Comparison of ENCODE assay signal across 24 mouse cellular contexts in genomic region chr6:33066462-33066861, GRCm38 (mm10). TPM values are rescaled to one million over a fixed set of nuclear protein-coding genes. Genes with fewer than 3 reads are reported as not detected.
DNase-seq lines count a peak whose midpoint lies in the region; ATAC-seq and TF ChIP-seq lines count a peak whose summit lies in the region.
"Had no signal": no experiment of that assay in that cellular context is flagged by ENCODE, and none has a peak within 500 bp of the region (broad histone marks: within the 10 kb centered on the region; RNA-seq: fewer than 3 reads in every experiment).

No protein-coding gene starts in this region.

- TF ChIP-seq EP300 in liver, postnatal 0 days (IDR thresholded peaks at IDR 0.05; ENCODE audit: low read depth) = no peak

- H3K4me2 ChIP-seq in midbrain, postnatal 0 days (ENCODE audit: low read depth, low read length, poor library complexity, severe bottlenecking) = no peak overlapping the region
- H3K4me2 ChIP-seq in midbrain, embryonic 16.5 days (ENCODE audit: low read length) = no peak overlapping the region
- H3K4me2 ChIP-seq in liver, postnatal 0 days (ENCODE audit: low read depth, low read length) = no peak overlapping the region
- H3K4me2 ChIP-seq: forebrain, embryonic 12.5 days; forebrain, embryonic 15.5 days; heart, embryonic 11.5 days; heart, embryonic 15.5 days; hindbrain, embryonic 13.5 days had no signal

- H3K27me3 ChIP-seq in midbrain, postnatal 0 days (ENCODE audit: insufficient read depth, low read length) = no peaks in the 10 kb centered on the region
- H3K27me3 ChIP-seq in midbrain, embryonic 16.5 days (ENCODE audit: control insufficient read depth, insufficient read depth, low read depth, low read length) = no peaks in the 10 kb centered on the region
- no peaks in the 10 kb centered on the region for H3K27me3 ChIP-seq in liver, postnatal 0 days (ENCODE audit: insufficient read depth, low read length)
- H3K27me3 ChIP-seq: forebrain, embryonic 12.5 days; forebrain, embryonic 15.5 days; heart, embryonic 15.5 days had no signal

- H3K9ac ChIP-seq in midbrain, postnatal 0 days (replicated peaks; ENCODE audit: low read length, poor library complexity, severe bottlenecking) = no peak overlapping the region
- H3K9ac ChIP-seq in midbrain, embryonic 16.5 days (ENCODE audit: low read depth, low read length) = no peak overlapping the region
- H3K9ac ChIP-seq in liver, postnatal 0 days (replicated peaks) = no peak overlapping the region
- H3K9ac ChIP-seq: forebrain, embryonic 12.5 days; forebrain, embryonic 15.5 days; heart, embryonic 15.5 days; hindbrain, embryonic 13.5 days had no signal

- ATAC-seq in frontal cortex, adult (ENCODE audit: low TSS enrichment) = peak; percentile 64
- ATAC-seq in midbrain, postnatal 0 days (ENCODE audit: low FRiP score) = no peak
- no peak for ATAC-seq in midbrain, embryonic 16.5 days
- no peak for ATAC-seq in liver, postnatal 0 days
- ATAC-seq: activated CD4-positive, CD25-positive, alpha-beta regulatory T cell, adult 4 months; CD4-positive, CD25-positive, alpha-beta regulatory T cell, adult 4 months; forebrain, embryonic 15.5 days; intestine, postnatal 0 days had no signal

- 70% methylated on average over 4 of the region's 4 CpGs for WGBS in midbrain, postnatal 0 days
- 67% methylated on average over 4 of the region's 4 CpGs for WGBS in midbrain, embryonic 16.5 days
- 65% methylated on average over 4 of the region's 4 CpGs for WGBS in liver, postnatal 0 days (ENCODE audit: insufficient replicate concordance)

- no peak overlapping the region for H3K27ac ChIP-seq in midbrain, postnatal 0 days (ENCODE audit: low read depth, low read length)
- H3K27ac ChIP-seq in midbrain, embryonic 16.5 days (ENCODE audit: low read length) = no peak overlapping the region
- no peak overlapping the region for H3K27ac ChIP-seq in liver, postnatal 0 days (ENCODE audit: low read depth)
- H3K27ac ChIP-seq: forebrain, embryonic 12.5 days; forebrain, embryonic 15.5 days; heart, embryonic 15.5 days; hindbrain, embryonic 10.5 days; hindbrain, embryonic 13.5 days had no signal

- DNase-seq in frontal cortex, adult 2 months (ENCODE audit: extremely low spot score in 1 of 2, low spot score in 1 of 2) = no peak
- peak; percentile 3 for DNase-seq in midbrain, postnatal 0 days (ENCODE audit: low spot score)
- DNase-seq in brain, embryonic 14.5 days (ENCODE audit: low read depth) = peak; percentile 8
- no peak for DNase-seq in testis, postnatal 14 days (ENCODE audit: low spot score)
- no peak for DNase-seq in liver, postnatal 0 days
- DNase-seq: adrenal gland, postnatal 14 days; cerebellum, adult 18-20 months; cerebellum, adult 9-10 months; cerebellum, postnatal 14 days; gastrocnemius, postnatal 10 days; gastrocnemius, postnatal 36 days; heart, postnatal 10 days; heart, postnatal 36 days had no signal

- no peaks in the 10 kb centered on the region for H3K9me3 ChIP-seq in midbrain, postnatal 0 days (ENCODE audit: low read length)
- H3K9me3 ChIP-seq in midbrain, embryonic 16.5 days (replicated peaks; ENCODE audit: control insufficient read depth, low read length, poor library complexity, severe bottlenecking) = no peaks in the 10 kb centered on the region
- no peaks in the 10 kb centered on the region for H3K9me3 ChIP-seq in liver, postnatal 0 days (ENCODE audit: low read length)
- H3K9me3 ChIP-seq: forebrain, embryonic 12.5 days; forebrain, embryonic 15.5 days; heart, embryonic 15.5 days; hindbrain, embryonic 10.5 days; hindbrain, embryonic 13.5 days had no signal

- no peak overlapping the region for H3K4me3 ChIP-seq in midbrain, postnatal 0 days (ENCODE audit: low read depth, low read length)
- no peak overlapping the region for H3K4me3 ChIP-seq in midbrain, embryonic 16.5 days (ENCODE audit: low read depth, low read length)
- no peak overlapping the region for H3K4me3 ChIP-seq in liver, postnatal 0 days (ENCODE audit: low read depth, low read length)
- H3K4me3 ChIP-seq: forebrain, embryonic 12.5 days; forebrain, embryonic 15.5 days; heart, embryonic 15.5 days; hindbrain, embryonic 10.5 days; hindbrain, embryonic 13.5 days had no signal

- no peak for TF ChIP-seq CTCF in midbrain, postnatal 0 days (IDR thresholded peaks at IDR 0.05)
- TF ChIP-seq CTCF in brain, embryonic 14.5 days (IDR thresholded peaks at IDR 0.05; ENCODE audit: borderline replicate concordance, extremely low read depth, insufficient read depth, insufficient read length) = no peak
- no peak for TF ChIP-seq CTCF in liver, postnatal 0 days (IDR thresholded peaks at IDR 0.05; ENCODE audit: low read depth)

- no peaks in the 10 kb centered on the region for H3K36me3 ChIP-seq in midbrain, postnatal 0 days (ENCODE audit: insufficient read depth, low read length)
- H3K36me3 ChIP-seq in midbrain, embryonic 16.5 days (ENCODE audit: control insufficient read depth, insufficient read depth, low read length) = no peaks in the 10 kb centered on the region
- H3K36me3 ChIP-seq in liver, postnatal 0 days (replicated peaks; ENCODE audit: insufficient read depth, low read length) = no peaks in the 10 kb centered on the region
- H3K36me3 ChIP-seq: forebrain, embryonic 12.5 days; forebrain, embryonic 15.5 days; heart, embryonic 15.5 days; hindbrain, embryonic 10.5 days; hindbrain, embryonic 13.5 days had no signal

- no peaks in the 10 kb centered on the region for H3K4me1 ChIP-seq in midbrain, postnatal 0 days (ENCODE audit: insufficient read depth, low read length)
- H3K4me1 ChIP-seq in midbrain, embryonic 16.5 days (ENCODE audit: control insufficient read depth, insufficient read depth, low read length) = no peaks in the 10 kb centered on the region
- no peaks in the 10 kb centered on the region for H3K4me1 ChIP-seq in liver, postnatal 0 days (ENCODE audit: insufficient read depth)
- H3K4me1 ChIP-seq: forebrain, embryonic 12.5 days; forebrain, embryonic 15.5 days; hindbrain, embryonic 10.5 days; hindbrain, embryonic 13.5 days had no signal

- TF ChIP-seq POLR2A in brain, embryonic 14.5 days (IDR thresholded peaks at IDR 0.05; ENCODE audit: borderline replicate concordance, extremely low read depth, insufficient read depth, insufficient read length, poor library complexity, severe bottlenecking) = no peak

RNA-seq across cellular contexts. Expression of gene Chchd3, which starts 6.4 kb away (rescaled TPM):
- polyA plus RNA-seq in frontal cortex, adult 2 months (2012; rRNA removed) = 111 and 116 TPM in 2 replicates
- 77.8 and 93.5 TPM in 2 replicates for total RNA-seq in midbrain, postnatal 0 days (2014; rRNA removed)
- polyA plus RNA-seq in midbrain, postnatal 0 days (2015; fragmentation: Nextera tagmentation; extraction: Ambion mirVana) = 107 and 115 TPM in 2 replicates
- polyA plus RNA-seq in midbrain, embryonic 16.5 days (2015; fragmentation: Nextera tagmentation; extraction: Ambion mirVana) = 104 and 115 TPM in 2 replicates
- polyA plus RNA-seq in brain, embryonic 14.5 days (2012; rRNA removed) = 84.4 and 85.6 TPM in 2 replicates
- polyA plus RNA-seq in liver, postnatal 0 days (2015; fragmentation: Nextera tagmentation; extraction: Ambion mirVana) = 78.8 and 79.7 TPM in 2 replicates

Comparison
In these comparisons a context has a peak if more than half of its experiments do, and no peak if none do; other contexts are left out.
1. DNase-seq: peak in midbrain, postnatal 0 days (single experiment) and brain, embryonic 14.5 days (single experiment); none in frontal cortex, adult 2 months (0 of 2), testis, postnatal 14 days (single experiment) and liver, postnatal 0 days (single experiment).